Mouse (Mus musculus) forebrain, embryonic 16.5 days (tissue): ENCODE measurements around the gene Zgpat. TPM values are rescaled to one million over a fixed set of nuclear protein-coding genes. Genes with fewer than 3 reads are reported as not detected.
A peak's percentile ranks its signal among the peaks of the same experiment; 100 is the strongest.

ENCODE experiments used
- ATAC-seq: fragments of 200-750 bp; cut with Nextera tagmentation; 2 replicates; pipeline ENCODE4 v1.8.0; 2017; ENCODE audit warnings: mild to moderate bottlenecking, moderate library complexity
- H3K27ac ChIP-seq: fragments of 300-500 bp; sonication (generic); 2 replicates; pipeline ENCODE4 v1.5.1; 2014; ENCODE audit warnings: low read length, control low read depth
- H3K27me3 ChIP-seq: fragments of 300-500 bp; sonication (generic); replicated peaks from 2 replicates; pipeline ENCODE4 v1.6.1; 2014; ENCODE audit warnings: low read length; ENCODE audit not compliant: control insufficient read depth, insufficient read depth
- H3K36me3 ChIP-seq: fragments of 300-500 bp; sonication (generic); 2 replicates; pipeline ENCODE4 v1.6.1; 2014; ENCODE audit not compliant: control insufficient read depth, insufficient read depth
- H3K4me1 ChIP-seq: fragments of 300-500 bp; sonication (generic); replicated peaks from 2 replicates; pipeline ENCODE4 v1.6.1; 2014; ENCODE audit warnings: low read length; ENCODE audit not compliant: control insufficient read depth, insufficient read depth
- H3K4me2 ChIP-seq: fragments of 300-500 bp; sonication (generic); 2 replicates; pipeline ENCODE4 v1.6.1; 2014; ENCODE audit warnings: mild to moderate bottlenecking, low read length, control low read depth
- H3K4me3 ChIP-seq: fragments of 300-500 bp; sonication (generic); replicated peaks from 2 replicates; pipeline ENCODE4 v1.5.1; 2014; ENCODE audit warnings: mild to moderate bottlenecking, low read length, control low read depth
- H3K9ac ChIP-seq: fragments of 300-500 bp; sonication (generic); replicated peaks from 2 replicates; pipeline ENCODE4 v1.6.1; 2014; ENCODE audit warnings: low read depth, low read length, control low read depth
- H3K9me3 ChIP-seq: fragments of 300-500 bp; sonication (generic); 2 replicates; pipeline ENCODE4 v1.6.1; 2016; ENCODE audit warnings: low read length; ENCODE audit not compliant: control insufficient read depth
- WGBS: fragments of 180-500 bp; shearing (Covaris S2); extraction: QIAGEN DNeasy Blood & Tissue Kit; methylation state at CpG from one replicate; pipeline ENCODE4 v1.1.7; 2014; 5-methylcytosine and 5-hydroxymethylcytosine counted together
- polyA plus RNA-seq: library from polyadenylated mRNA; unstranded; fragments of >200 nt; fragmentation: Nextera tagmentation; extraction: Ambion mirVana; gene quantifications from 2 replicates; pipeline ENCODE4 v1.2.1, GENCODE M21; 2015

Zgpat gene
- polyA plus RNA-seq, 1 experiment from 2014 or later: 91.5 TPM

- Histone ChIP-seq H3K4me3 (no peak overlapping the region), H3K27ac (no peak overlapping the region), H3K9me3 (no peaks in the 10 kb centered on the region), H3K4me2 (no peak overlapping the region), H3K4me1 (no peaks in the 10 kb centered on the region), H3K27me3 (no peaks in the 10 kb centered on the region), H3K36me3 (peaks cover 17% of the 10 kb centered on the region), H3K9ac (no peak overlapping the region)
- WGBS: 95% methylated on average over 5 of the region's 5 CpGs
- ATAC-seq: no peak
These were observed 16.4 kb downstream of the Zgpat start for GRCm38 (mm10) chr2:181381107-181381506.

DNA sequence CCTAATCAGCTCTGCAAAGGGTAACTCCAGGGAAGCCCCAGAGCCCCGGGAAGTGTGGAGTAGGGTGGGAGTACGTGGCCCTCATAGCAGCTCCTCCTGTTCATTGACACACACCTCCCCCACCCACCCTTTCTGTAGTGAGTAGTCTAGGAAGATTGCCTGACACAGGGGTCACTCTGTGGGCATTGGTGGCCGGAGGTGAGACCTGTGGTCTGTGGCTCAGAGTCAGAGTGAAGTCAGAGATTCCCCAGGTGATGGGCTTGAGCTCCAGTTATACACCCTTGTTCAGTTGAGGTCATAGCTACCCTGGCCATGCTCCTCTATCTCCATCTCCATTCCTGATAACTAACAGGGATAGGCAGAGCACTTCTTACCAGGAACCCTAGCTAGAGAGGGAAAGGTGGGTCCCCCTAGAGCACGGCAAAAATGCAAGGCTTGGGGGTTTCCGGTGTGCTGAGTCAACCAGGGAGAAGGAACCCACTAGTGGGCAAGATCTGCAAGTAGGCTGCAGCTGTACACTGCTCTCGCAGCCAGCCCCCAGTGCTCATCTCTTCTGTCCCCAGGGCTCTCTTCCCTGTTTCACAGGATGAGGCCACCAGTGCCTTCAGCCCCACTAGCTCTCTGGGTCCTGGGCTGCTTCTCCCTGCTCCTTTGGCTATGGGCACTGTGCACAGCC lies 17.0 kb downstream of the Zgpat start:
- Histone ChIP-seq H3K27me3 (no peaks in the 10 kb centered on the region), H3K36me3 (peaks cover 17% of the 10 kb centered on the region), H3K4me3 (no peak overlapping the region), H3K9me3 (no peaks in the 10 kb centered on the region), H3K4me2 (no peak overlapping the region), H3K4me1 (no peaks in the 10 kb centered on the region), H3K27ac (no peak overlapping the region), H3K9ac (no peak overlapping the region)
- WGBS: 92% methylated on average over 6 of the region's 6 CpGs
- no peak for ATAC-seq

- H3K36me3 ChIP-seq: peaks cover 16% of the 10 kb centered on the region
- H3K4me2 ChIP-seq: no peak overlapping the region
- H3K4me1 ChIP-seq: no peaks in the 10 kb centered on the region
- 92% methylated on average over 7 of the region's 7 CpGs for WGBS
- no peaks in the 10 kb centered on the region for H3K9me3 ChIP-seq
- ATAC-seq: no peak
- H3K9ac ChIP-seq: no peak overlapping the region
- H3K27me3 ChIP-seq: no peaks in the 10 kb centered on the region
- no peak overlapping the region for H3K27ac ChIP-seq
- no peak overlapping the region for H3K4me3 ChIP-seq
These were observed 19.7 kb downstream of the Zgpat start for GRCm38 (mm10) chr2:181384463-181384862.

GRCm38 (mm10) chr2:181384919-181385391 lies 20.2 kb downstream of the Zgpat start:
- 67% methylated on average over 4 of the region's 4 CpGs for WGBS
- Histone ChIP-seq H3K9ac (no peak overlapping the region), H3K27me3 (no peaks in the 10 kb centered on the region), H3K9me3 (no peaks in the 10 kb centered on the region), H3K27ac (no peak overlapping the region), H3K36me3 (peaks cover 16% of the 10 kb centered on the region), H3K4me3 (no peak overlapping the region), H3K4me2 (no peak overlapping the region), H3K4me1 (no peaks in the 10 kb centered on the region)
- peak; percentile 52; the same call in 1 of the 2 replicates for ATAC-seq

DNA sequence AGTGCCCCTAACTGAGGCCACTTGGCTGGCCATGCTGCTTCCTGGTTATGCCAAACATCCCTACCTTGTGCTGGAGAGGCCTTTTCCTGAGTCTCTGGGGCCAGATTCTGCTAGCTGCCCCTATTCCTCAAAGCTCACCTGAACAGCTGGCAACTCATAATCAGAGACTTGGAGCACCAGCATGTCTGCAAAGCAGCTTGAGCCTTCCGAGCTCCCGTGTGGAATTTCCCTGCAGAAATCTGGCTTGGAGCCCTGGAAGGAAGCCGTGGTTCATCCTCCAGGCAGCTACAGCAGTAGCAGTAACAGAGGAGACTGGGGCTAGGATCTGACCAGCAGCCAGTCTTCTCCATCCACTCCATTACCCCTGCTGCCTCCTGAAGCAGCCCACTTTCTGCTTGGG lies 21.2 kb downstream of the Zgpat start:
- Histone ChIP-seq H3K9me3 (no peaks in the 10 kb centered on the region), H3K9ac (no peak overlapping the region), H3K27ac (no peak overlapping the region), H3K36me3 (peaks cover 10% of the 10 kb centered on the region), H3K4me2 (no peak overlapping the region), H3K4me1 (no peaks in the 10 kb centered on the region), H3K27me3 (no peaks in the 10 kb centered on the region), H3K4me3 (no peak overlapping the region)
- WGBS: 70% methylated on average over 3 of the region's 3 CpGs
- ATAC-seq: no peak

DNA sequence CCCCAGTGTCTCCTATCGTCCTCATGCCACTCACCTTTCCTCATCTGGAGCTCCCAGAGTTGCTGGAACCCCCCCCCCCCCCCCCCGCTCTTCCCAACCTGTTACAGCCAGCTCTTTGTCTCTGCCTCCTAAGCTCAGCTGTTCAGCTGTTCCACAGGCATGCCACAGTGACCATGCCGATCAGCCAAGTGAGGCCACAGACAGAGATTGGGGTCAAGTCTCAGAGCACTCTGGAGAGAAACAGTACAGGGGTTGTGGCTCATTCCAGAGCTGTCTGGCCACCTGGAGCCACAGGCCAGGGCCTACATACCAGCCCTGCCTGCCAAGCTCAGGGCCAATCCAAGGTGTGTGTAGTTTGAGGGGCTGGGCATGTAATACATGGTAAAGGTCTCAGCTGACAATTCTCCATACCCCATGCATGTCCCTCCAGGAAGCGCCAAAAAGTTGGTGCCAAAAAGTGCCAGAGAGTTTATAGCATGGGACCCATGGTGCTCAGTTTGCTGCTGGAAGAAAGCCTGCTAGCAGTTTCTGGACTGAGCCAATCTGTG lies 22.0 kb downstream of the Zgpat start:
- no peak overlapping the region for H3K27ac ChIP-seq
- no peaks in the 10 kb centered on the region for H3K9me3 ChIP-seq
- H3K4me1 ChIP-seq: no peaks in the 10 kb centered on the region
- H3K4me2 ChIP-seq: no peak overlapping the region
- no peaks in the 10 kb centered on the region for H3K27me3 ChIP-seq
- no peak for ATAC-seq
- H3K4me3 ChIP-seq: no peak overlapping the region
- peaks cover 7% of the 10 kb centered on the region for H3K36me3 ChIP-seq
- no peak overlapping the region for H3K9ac ChIP-seq
- WGBS: 90% methylated on average over 4 of the region's 4 CpGs

- no peak for ATAC-seq
- H3K36me3 ChIP-seq: 0 out of 2 replicates have a peak, but pooled peaks cover 2% of the 10 kb centered on the region
These were observed 25.6 kb downstream of the Zgpat start for GRCm38 (mm10) chr2:181390136-181390870.

GRCm38 (mm10) chr2:181391022-181391421 lies 26.3 kb downstream of the Zgpat start:
- 94% methylated on average over 15 of the region's 15 CpGs for WGBS
- Histone ChIP-seq H3K4me2 (no peak overlapping the region), H3K27ac (no peak overlapping the region), H3K9me3 (no peaks in the 10 kb centered on the region), H3K4me1 (no peaks in the 10 kb centered on the region), H3K36me3 (0 out of 2 replicates have a peak, but pooled peaks cover 2% of the 10 kb centered on the region), H3K4me3 (no peak overlapping the region), H3K9ac (no peak overlapping the region), H3K27me3 (no peaks in the 10 kb centered on the region)
- no peak for ATAC-seq

More at GRCm38 (mm10) chr2:181390136-181390870, 25.6 kb downstream of the Zgpat start:
- Histone ChIP-seq H3K4me2 (no peak overlapping the region), H3K9me3 (no peaks in the 10 kb centered on the region), H3K4me1 (no peaks in the 10 kb centered on the region), H3K27me3 (no peaks in the 10 kb centered on the region), H3K27ac (no peak overlapping the region), H3K9ac (no peak overlapping the region), H3K4me3 (no peak overlapping the region)
- 74% methylated on average over 4 of the region's 4 CpGs for WGBS

DNA sequence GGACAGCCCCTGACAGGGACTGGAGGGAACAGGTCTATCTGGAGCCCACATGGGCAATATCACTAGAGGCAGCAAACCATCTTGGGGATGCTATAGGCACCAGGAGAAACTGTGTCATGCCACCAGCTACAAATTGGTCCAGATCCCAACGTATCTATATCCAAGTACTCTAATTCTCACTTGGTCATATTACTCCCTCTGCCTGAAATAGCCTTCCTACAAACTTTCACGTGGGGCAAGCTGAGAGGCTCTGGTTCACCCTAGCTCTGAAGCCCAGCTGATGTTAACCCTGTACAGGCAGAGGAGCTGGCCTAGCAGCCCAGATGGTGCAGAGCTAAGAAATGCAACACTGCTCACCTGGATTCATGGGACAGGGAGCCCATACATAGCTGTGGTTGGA lies 26.8 kb downstream of the Zgpat start:
- 82% methylated on average over 2 of the region's 2 CpGs for WGBS
- Histone ChIP-seq H3K36me3 (0 out of 2 replicates have a peak, but pooled peaks cover 2% of the 10 kb centered on the region), H3K9me3 (no peaks in the 10 kb centered on the region), H3K9ac (no peak overlapping the region), H3K4me2 (no peak overlapping the region), H3K27ac (no peak overlapping the region), H3K4me3 (no peak overlapping the region), H3K27me3 (no peaks in the 10 kb centered on the region), H3K4me1 (no peaks in the 10 kb centered on the region)
- no peak for ATAC-seq
